ENCODE assay signal across 1 mouse cellular context in the genomic region with DNA sequence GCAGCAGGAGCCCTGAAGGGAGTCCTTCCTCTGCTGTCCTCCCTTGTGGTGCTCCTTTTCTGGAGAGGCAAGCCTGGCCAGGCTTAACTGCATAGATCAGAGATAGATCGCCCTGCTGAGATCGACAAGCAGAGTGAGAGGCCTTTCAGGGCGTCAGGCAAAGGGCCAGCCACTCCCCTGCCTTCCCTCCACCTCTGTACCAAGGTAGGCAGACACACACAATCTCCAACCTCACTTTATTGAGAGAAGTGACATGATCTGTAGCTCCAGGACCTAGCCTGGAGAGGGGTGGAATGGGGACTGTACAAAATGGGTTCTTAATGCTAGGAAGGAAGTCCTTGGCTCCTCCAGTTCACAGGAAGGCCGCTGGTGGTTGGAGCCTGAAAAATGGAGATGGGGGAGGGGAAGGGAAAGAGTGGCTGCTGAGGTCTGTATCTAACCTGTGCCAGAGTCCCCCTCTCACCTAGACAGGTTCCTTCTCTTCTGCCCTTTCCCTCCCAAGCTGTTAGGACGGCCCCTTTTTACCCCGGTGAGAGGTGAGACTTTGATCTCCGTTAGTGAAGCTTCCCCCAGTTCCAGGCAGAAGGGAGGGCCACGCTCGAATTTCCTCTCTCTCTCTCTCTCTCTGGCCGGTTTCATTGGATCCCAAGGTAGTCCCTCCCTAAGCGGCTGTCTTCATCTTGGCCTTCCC.
TF ChIP-seq lines count a peak whose summit lies in the region.

No protein-coding gene starts in this region.

TF ChIP-seq in myocyte, 11 proteins besides CTCF, POLR2A, EP300 and RAD21:
- no peak for TF ChIP-seq MYOD1 (IDR thresholded peaks at IDR 0.05; ENCODE audit: control insufficient read depth in 1 of 3, insufficient read length in 2 of 3, low read depth in 2 of 3)
- TF ChIP-seq POLR2AphosphoS2 (IDR thresholded peaks at IDR 0.05; ENCODE audit: insufficient read length, low read depth): peak; percentile 79
TF ChIP-seq in myocyte: peak in this region for 1.
